Mouse (Mus musculus) forebrain, postnatal 0 days (tissue): ENCODE data around the gene Mllt1. TPM values are rescaled to one million over a fixed set of nuclear protein-coding genes. Genes with fewer than 3 reads are reported as not detected.
A peak's percentile ranks its signal among the peaks of the same experiment; 100 is the strongest.

Experiments used
- ATAC-seq: fragments of 200-750 bp; cut with Nextera tagmentation; 2 replicates; pipeline ENCODE4 v1.8.0; 2017; ENCODE audit warnings: mild to moderate bottlenecking, moderate library complexity
- DNase-seq: peaks from one replicate; pipeline ENCODE4 v3.0.0-alpha.2; 2015
- H3K27ac ChIP-seq: fragments of 300-500 bp; sonication (generic); 2 replicates; pipeline ENCODE4 v1.5.1; 2014; ENCODE audit warnings: low read depth, mild to moderate bottlenecking, antibody characterized with exemption, low read length, moderate library complexity, mixed read lengths
- H3K27me3 ChIP-seq: fragments of 300-500 bp; sonication (generic); 2 replicates; pipeline ENCODE4 v1.6.1; 2014; ENCODE audit warnings: mild to moderate bottlenecking, low read length, mixed read lengths; ENCODE audit not compliant: insufficient read depth
- H3K36me3 ChIP-seq: fragments of 300-500 bp; sonication (generic); 2 replicates; pipeline ENCODE4 v1.6.1; 2014; ENCODE audit warnings: mild to moderate bottlenecking, moderate library complexity; ENCODE audit not compliant: insufficient read depth
- H3K4me1 ChIP-seq: fragments of 300-500 bp; sonication (generic); 2 replicates; pipeline ENCODE4 v1.6.1; 2014; ENCODE audit warnings: antibody characterized with exemption; ENCODE audit not compliant: insufficient read depth
- H3K4me2 ChIP-seq: fragments of 300-500 bp; sonication (generic); 2 replicates; pipeline ENCODE4 v1.6.1; 2014; ENCODE audit warnings: low read depth, mild to moderate bottlenecking, moderate library complexity
- H3K4me3 ChIP-seq: fragments of 300-500 bp; sonication (generic); 2 replicates; pipeline ENCODE4 v1.5.1; 2014; ENCODE audit warnings: low read depth, low read length, mixed read lengths
- H3K9ac ChIP-seq: fragments of 300-500 bp; sonication (generic); 2 replicates; pipeline ENCODE4 v1.6.1; 2014; ENCODE audit warnings: mild to moderate bottlenecking
- H3K9me3 ChIP-seq: fragments of 300-500 bp; sonication (generic); 2 replicates; pipeline ENCODE4 v1.6.1; 2016; ENCODE audit warnings: low read length
- CTCF ChIP-seq: sonication (generic); IDR thresholded peaks from 2 replicates; pipeline ENCODE4 v1.5.1; 2016; ENCODE audit warnings: antibody characterized with exemption, control low read depth, low read depth
- WGBS: fragments of 180-500 bp; shearing (Covaris S2); extraction: QIAGEN DNeasy Blood & Tissue Kit; methylation state at CpG from one replicate; pipeline ENCODE4 v1.1.7; 2014; 5-methylcytosine and 5-hydroxymethylcytosine counted together
- polyA plus RNA-seq: library from polyadenylated mRNA; unstranded; fragments of >200 nt; fragmentation: Nextera tagmentation; extraction: Ambion mirVana; gene quantifications from 2 replicates; pipeline ENCODE4 v1.2.1, GENCODE M21; 2015
- total RNA-seq: library from RNA; depleted of rRNA; stranded (reverse); fragments of >200 nt; gene quantifications from 2 replicates; pipeline ENCODE4 v1.2.3, GENCODE M21; 2014; rRNA removed

Mllt1 gene
- total RNA-seq: 87.6 and 109 TPM in 2 replicates
- 58.5 and 65.8 TPM in 2 replicates for polyA plus RNA-seq

DNA sequence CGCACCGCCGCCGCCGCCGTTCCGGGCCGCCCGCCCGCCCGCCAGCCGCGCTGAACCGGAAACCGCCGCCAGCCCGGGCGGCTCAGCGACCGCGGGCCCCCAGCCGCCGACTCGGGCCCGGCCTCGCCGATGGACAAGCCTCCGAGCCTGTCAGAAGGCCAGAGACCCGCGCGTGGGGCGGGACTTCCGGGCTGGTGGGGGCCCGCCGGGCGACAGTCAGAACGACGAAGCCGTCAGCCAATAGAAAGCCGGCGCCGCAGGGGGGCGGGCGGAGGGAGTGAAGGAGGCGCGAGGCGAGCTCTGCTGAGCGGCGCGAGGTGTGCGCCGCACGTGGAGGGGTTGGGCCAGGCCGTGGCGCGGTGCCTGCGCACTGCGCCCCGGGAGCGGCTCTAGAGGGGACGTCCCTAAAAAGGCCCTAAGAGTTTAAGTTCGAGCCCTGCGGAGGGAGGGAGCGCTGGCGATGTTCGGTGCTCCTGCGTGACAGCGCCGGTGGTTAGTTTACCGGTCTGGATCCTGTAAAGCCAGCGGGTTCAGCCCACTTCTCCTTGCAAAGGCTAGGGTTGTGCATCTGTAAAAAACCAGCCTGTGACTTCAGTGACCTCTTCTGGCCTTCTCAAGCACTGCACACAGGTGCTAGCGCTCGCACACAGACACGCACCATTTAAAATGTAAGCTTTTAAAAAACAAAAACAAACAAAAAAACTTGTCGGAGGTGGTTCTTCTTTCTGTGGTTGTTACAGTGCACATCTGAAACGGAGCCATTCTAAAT lies at the start of gene Mllt1:
Gene Mllt1 (minus strand): TSS at position 53 of the 769 bp plus-strand sequence.
- Histone ChIP-seq H3K9me3 (no peaks in the 10 kb centered on the region), H3K27me3 (no peaks in the 10 kb centered on the region), H3K4me1 (peaks cover 18% of the 10 kb centered on the region), H3K4me2 (peak within 1 kb of the TSS; percentile 89), H3K9ac (peak within 1 kb of the TSS; percentile 92), H3K36me3 (no peaks in the 10 kb centered on the region), H3K27ac (peak within 1 kb of the TSS; percentile 82), H3K4me3 (peak within 1 kb of the TSS; percentile 88)
- peak; percentile 99 for DNase-seq
- 3% methylated on average over 64 of the region's 76 CpGs for WGBS
- TF ChIP-seq CTCF: peak; percentile 67
- ATAC-seq: peak; percentile 98

GRCm38 (mm10) chr17:56984886-56985285 lies 49.7 kb upstream of the Mllt1 start:
- ATAC-seq (no peak), DNase-seq (no peak)
- H3K9me3 ChIP-seq: no peaks in the 10 kb centered on the region
- no peaks in the 10 kb centered on the region for H3K36me3 ChIP-seq
- no peaks in the 10 kb centered on the region for H3K27me3 ChIP-seq
- H3K4me3 ChIP-seq: no peak overlapping the region
- H3K27ac ChIP-seq: no peak overlapping the region
- H3K4me1 ChIP-seq: no peaks in the 10 kb centered on the region
- H3K9ac ChIP-seq: no peak overlapping the region
- no peak overlapping the region for H3K4me2 ChIP-seq
- WGBS: 84% methylated on average over 9 of the region's 9 CpGs
- TF ChIP-seq CTCF: no peak

DNA sequence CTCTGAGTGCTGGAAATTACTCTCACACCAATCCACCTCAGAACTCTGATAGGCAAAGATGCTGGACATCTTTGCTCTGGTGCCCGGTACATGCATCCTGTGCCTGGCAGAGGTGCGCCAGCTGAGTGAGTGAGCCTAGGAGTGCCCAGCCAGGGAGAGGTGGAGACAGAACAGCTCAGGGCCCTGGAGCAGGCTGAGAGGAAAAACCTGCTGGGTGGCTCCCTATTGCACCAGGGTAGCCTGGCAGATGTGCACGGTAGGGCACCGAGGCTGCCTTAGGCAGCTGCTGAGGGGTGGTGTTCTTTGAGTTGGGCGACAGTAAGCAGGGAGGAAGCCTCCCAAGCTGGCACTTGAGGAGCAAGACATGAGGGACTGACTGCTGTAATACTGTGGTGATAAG lies 46.8 kb upstream of the Mllt1 start, which contains the start of gene Acer1:
Gene Acer1 (minus strand): TSS at position 114 of the 400 bp plus-strand sequence.
- no peaks in the 10 kb centered on the region for H3K4me1 ChIP-seq
- H3K9ac ChIP-seq: no peak within 1 kb of the TSS
- no peak within 1 kb of the TSS for H3K4me2 ChIP-seq
- no peaks in the 10 kb centered on the region for H3K36me3 ChIP-seq
- H3K27ac ChIP-seq: no peak within 1 kb of the TSS
- no peak within 1 kb of the TSS for H3K4me3 ChIP-seq
- WGBS: 87% methylated on average over 5 of the region's 5 CpGs
- no peaks in the 10 kb centered on the region for H3K27me3 ChIP-seq
- no peaks in the 10 kb centered on the region for H3K9me3 ChIP-seq
- no peak; the same call in 1 of the 2 replicates for ATAC-seq
- DNase-seq: no peak
- no peak for TF ChIP-seq CTCF

DNA sequence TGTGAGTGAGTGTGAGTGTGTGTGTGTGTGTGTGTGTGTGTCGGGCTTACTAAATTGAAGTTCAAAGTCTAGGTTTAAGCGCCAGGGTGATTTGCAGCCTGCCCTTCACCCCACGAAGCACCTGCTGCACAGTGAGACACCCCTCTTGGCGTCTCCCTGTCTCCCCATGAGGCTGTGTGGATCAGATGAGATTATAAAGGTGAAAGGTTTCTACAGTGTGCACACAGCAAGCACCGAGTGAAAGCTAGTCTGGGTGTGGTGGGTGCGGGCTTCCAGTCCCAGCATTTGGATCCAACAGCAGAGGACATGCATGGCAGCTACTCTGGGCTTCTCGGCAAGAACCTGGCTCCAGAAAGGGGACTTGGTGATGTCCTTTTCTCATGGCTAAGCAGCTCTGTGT lies 45.8 kb upstream of the Mllt1 start:
- no peak for TF ChIP-seq CTCF
- Histone ChIP-seq H3K27me3 (no peaks in the 10 kb centered on the region), H3K4me3 (no peak overlapping the region), H3K9ac (no peak overlapping the region), H3K9me3 (no peaks in the 10 kb centered on the region), H3K36me3 (no peaks in the 10 kb centered on the region), H3K27ac (no peak overlapping the region), H3K4me1 (no peaks in the 10 kb centered on the region), H3K4me2 (no peak overlapping the region)
- DNase-seq: no peak
- WGBS: 80% methylated on average over 7 of the region's 7 CpGs
- no peak for ATAC-seq

DNA sequence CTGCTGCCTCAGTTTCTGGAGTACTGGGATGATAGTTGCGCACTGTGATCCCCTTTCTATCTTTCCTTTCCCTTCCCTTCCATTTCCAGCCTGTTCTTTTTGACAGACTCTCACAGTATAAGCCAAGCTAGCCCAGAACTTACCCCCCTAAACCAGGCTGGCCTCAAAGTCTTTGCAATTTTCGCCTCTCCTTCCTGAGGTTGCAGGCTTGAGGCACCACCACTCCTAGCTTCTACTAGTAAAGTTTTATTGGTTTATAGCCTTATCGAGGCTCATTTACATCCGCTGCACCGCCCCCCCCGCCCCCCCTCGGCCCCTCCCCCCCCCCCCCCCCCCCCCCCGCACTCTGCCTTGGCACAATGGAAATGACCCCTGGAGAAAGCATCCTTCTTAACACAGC lies 44.3 kb upstream of the Mllt1 start:
- Histone ChIP-seq H3K36me3 (no peaks in the 10 kb centered on the region), H3K4me1 (no peaks in the 10 kb centered on the region), H3K27ac (no peak overlapping the region), H3K4me2 (no peak overlapping the region), H3K4me3 (no peak overlapping the region), H3K9ac (no peak overlapping the region), H3K9me3 (no peaks in the 10 kb centered on the region), H3K27me3 (no peaks in the 10 kb centered on the region)
- DNase-seq (no peak), ATAC-seq (no peak)
- 60% methylated on average over 4 of the region's 8 CpGs for WGBS
- no peak for TF ChIP-seq CTCF

- no peaks in the 10 kb centered on the region for H3K9me3 ChIP-seq
- DNase-seq (no peak), ATAC-seq (no peak)
- H3K4me2 ChIP-seq: no peak overlapping the region
- H3K27ac ChIP-seq: no peak overlapping the region
- H3K9ac ChIP-seq: no peak overlapping the region
- H3K36me3 ChIP-seq: no peaks in the 10 kb centered on the region
- no peak overlapping the region for H3K4me3 ChIP-seq
- TF ChIP-seq CTCF: no peak
- 78% methylated on average over 8 of the region's 8 CpGs for WGBS
- no peaks in the 10 kb centered on the region for H3K4me1 ChIP-seq
- H3K27me3 ChIP-seq: no peaks in the 10 kb centered on the region
These were observed 41.5 kb upstream of the Mllt1 start for GRCm38 (mm10) chr17:56976531-56977390.

- Histone ChIP-seq H3K9ac (no peak overlapping the region), H3K4me1 (no peaks in the 10 kb centered on the region), H3K27me3 (no peaks in the 10 kb centered on the region), H3K9me3 (no peaks in the 10 kb centered on the region), H3K36me3 (no peaks in the 10 kb centered on the region), H3K27ac (no peak overlapping the region), H3K4me2 (no peak overlapping the region), H3K4me3 (no peak overlapping the region)
- TF ChIP-seq CTCF: no peak
- DNase-seq: no peak
- WGBS: 75% methylated on average over 3 of the region's 3 CpGs
- no peak for ATAC-seq
These were observed 40.2 kb upstream of the Mllt1 start for GRCm38 (mm10) chr17:56975391-56975790.
